Mouse (Mus musculus) embryo, embryonic 11 days (tissue): ENCODE data around the gene Clrn1.
"Not testable (repeated sequence)": the region's sequence is repeated elsewhere in the genome, so short reads cannot be mapped to it uniquely, and the experiment has no call there.

Source experiments
- DNase-seq: peaks from one replicate; pipeline ENCODE4 v3.0.0-alpha.2; 2015

Clrn1 gene

GRCm38 (mm10) chr3:58884801-58885573 lies at the start of gene Clrn1:
TSS of gene Clrn1 (minus strand) at chr3:58885340.
- no peak for DNase-seq

GRCm38 (mm10) chr3:58924027-58924426 lies 38.9 kb upstream of the Clrn1 start:
- no peak for DNase-seq

- DNase-seq, result no peak
Observed at GRCm38 (mm10) chr3:58923140-58923539, 38.0 kb upstream of the Clrn1 start.

- DNase-seq, result no peak
Observed at GRCm38 (mm10) chr3:58922636-58923035, 37.5 kb upstream of the Clrn1 start.

- no peak for DNase-seq
Observed at GRCm38 (mm10) chr3:58921316-58921715, 36.2 kb upstream of the Clrn1 start.

GRCm38 (mm10) chr3:58904656-58905055 lies 19.5 kb upstream of the Clrn1 start:
- DNase-seq, result no peak

- DNase-seq, result no peak
Observed at GRCm38 (mm10) chr3:58902051-58902758, 17.1 kb upstream of the Clrn1 start.

- DNase-seq, result no peak
Observed at GRCm38 (mm10) chr3:58895131-58895530, 10.0 kb upstream of the Clrn1 start.

- no peak for DNase-seq
Observed at GRCm38 (mm10) chr3:58894529-58894928, 9.4 kb upstream of the Clrn1 start.

GRCm38 (mm10) chr3:58889670-58890069 lies 4.5 kb upstream of the Clrn1 start:
- DNase-seq, result no peak

GRCm38 (mm10) chr3:58888131-58888715 lies 3.1 kb upstream of the Clrn1 start:
- no peak for DNase-seq

GRCm38 (mm10) chr3:58887719-58888118 lies 2.6 kb upstream of the Clrn1 start:
- DNase-seq, result no peak

- DNase-seq, result no peak
Observed at GRCm38 (mm10) chr3:58883511-58883907, 1.6 kb downstream of the Clrn1 start.

- DNase-seq, result peak; percentile 37
Observed at GRCm38 (mm10) chr3:58882878-58883510, 2.1 kb downstream of the Clrn1 start.

- no peak for DNase-seq
Observed at GRCm38 (mm10) chr3:58881016-58881415, 4.1 kb downstream of the Clrn1 start.

- no peak for DNase-seq
Observed at GRCm38 (mm10) chr3:58880181-58880580, 5.0 kb downstream of the Clrn1 start.

- DNase-seq, result not testable (repeated sequence)
Observed at GRCm38 (mm10) chr3:58871882-58872281, 13.3 kb downstream of the Clrn1 start.

GRCm38 (mm10) chr3:58865690-58866089 lies 19.4 kb downstream of the Clrn1 start:
- no peak for DNase-seq

GRCm38 (mm10) chr3:58862976-58863375 lies 22.2 kb downstream of the Clrn1 start:
- no peak for DNase-seq

GRCm38 (mm10) chr3:58843415-58843814 lies 41.7 kb downstream of the Clrn1 start:
- peak; percentile 50 for DNase-seq

GRCm38 (mm10) chr3:58833442-58834160 lies 51.5 kb downstream of the Clrn1 start:
- no peak for DNase-seq

- no peak for DNase-seq
Observed at GRCm38 (mm10) chr3:58832888-58833287, 52.3 kb downstream of the Clrn1 start.

GRCm38 (mm10) chr3:58831586-58831985 lies 53.6 kb downstream of the Clrn1 start:
- no peak for DNase-seq
